Mouse (Mus musculus): ENCODE measurements around the gene Fbxo42. TPM values are rescaled to one million over a fixed set of nuclear protein-coding genes. Genes with fewer than 3 reads are reported as not detected.
A peak's percentile ranks its signal among the peaks of the same experiment; 100 is the strongest.

Fbxo42 gene
- total and polyA plus RNA-seq, 3 experiments = 11.2 to 260 (median 23.1) TPM

- TF ChIP-seq MAZ (IDR thresholded peaks at IDR 0.05; ENCODE audit: low read depth, low read length) (no peak), BHLHE40 (IDR thresholded peaks at IDR 0.05; ENCODE audit: borderline replicate concordance, low read depth, low read length) (no peak), USF2 (IDR thresholded peaks at IDR 0.05; ENCODE audit: borderline replicate concordance in 1 of 2, insufficient read depth in 1 of 2, low read depth in 1 of 2, low read length in 2 of 2) (no peak), MEF2A (IDR thresholded peaks at IDR 0.05; ENCODE audit: extremely low read depth, insufficient replicate concordance, low read depth, low read length, poor library complexity, severe bottlenecking) (no peak), CHD2 (IDR thresholded peaks at IDR 0.05; ENCODE audit: low read length) (no peak), GABPA (IDR thresholded peaks at IDR 0.05; ENCODE audit: low read depth, low read length) (no peak), ZMIZ1 (IDR thresholded peaks at IDR 0.05; ENCODE audit: low read depth, low read length) (no peak), UBTF (IDR thresholded peaks at IDR 0.05; ENCODE audit: borderline replicate concordance, insufficient read depth, low read depth, low read length) (no peak), CTCF (IDR thresholded peaks at IDR 0.05 in 2 of 3, conservative IDR thresholded peaks at IDR 0.05 in 1 of 3; ENCODE audit: control insufficient read depth in 1 of 3, insufficient read depth in 1 of 3, low read depth in 2 of 3, low read length in 3 of 3, poor library complexity in 1 of 3, severe bottlenecking in 1 of 3) (no peak), MYB (IDR thresholded peaks at IDR 0.05; ENCODE audit: low read depth, low read length) (no peak)
Measured at GRCm38 (mm10) chr4:141213770-141214336, 66.1 kb downstream of the Fbxo42 start, which contains the start of gene Rsg1 (continued).

- peak overlapping the region; percentile 20; the same call in 1 of the 2 replicates for H3K27ac ChIP-seq (ENCODE audit: control insufficient read depth, low read depth, low read length)
- H3K4me1 ChIP-seq (ENCODE audit: control insufficient read depth in 1 of 2, insufficient read depth in 2 of 2, low read length in 2 of 2) = peaks cover 0 to 8% of the 10 kb centered on the region in 2 experiments; a peak in 1 of 4 replicates
- peak overlapping the region; percentile 75 to 89 for H3K4me3 ChIP-seq (ENCODE audit: control insufficient read depth in 1 of 2, insufficient read depth in 1 of 2, low read depth in 2 of 2, low read length in 2 of 2)
- peak overlapping the region; percentile 69 for H3K9ac ChIP-seq (ENCODE audit: control insufficient read depth, low read depth, low read length, poor library complexity, severe bottlenecking)
- H3K36me3 ChIP-seq (ENCODE audit: control insufficient read depth in 1 of 2, insufficient read depth in 2 of 2, low read length in 2 of 2) = peaks cover 0 to 2% of the 10 kb centered on the region in 2 experiments; a peak in 1 of 4 replicates
- H3K79me2 ChIP-seq (ENCODE audit: control insufficient read depth, insufficient read depth, low read length, poor library complexity) = no peaks in the 10 kb centered on the region; the same call in 1 of the 2 replicates
- DNase-seq (ENCODE audit: low read depth, low spot score) = peak; percentile 79
- no peaks in the 10 kb centered on the region for H3K9me3 ChIP-seq (replicated peaks; ENCODE audit: insufficient read depth, low read length)
- H3K27me3 ChIP-seq (ENCODE audit: control insufficient read depth in 1 of 2, insufficient read depth in 2 of 2, low read length in 2 of 2) = no peaks in the 10 kb centered on the region
- TF ChIP-seq ZC3H11A (IDR thresholded peaks at IDR 0.05; ENCODE audit: low read depth, low read length) (no peak), POLR2A (IDR thresholded peaks at IDR 0.05; ENCODE audit: control insufficient read depth in 1 of 2, insufficient read depth in 1 of 2, low read depth in 1 of 2, low read length in 2 of 2, poor library complexity in 1 of 2) (no peak), SIN3A (IDR thresholded peaks at IDR 0.05; ENCODE audit: low read length) (peak; percentile 67), HCFC1 (IDR thresholded peaks at IDR 0.05; ENCODE audit: low read depth, low read length) (no peak; the same call in 1 of the 2 replicates), MYB (IDR thresholded peaks at IDR 0.05; ENCODE audit: low read depth, low read length) (no peak), POLR2AphosphoS5 (IDR thresholded peaks at IDR 0.05; ENCODE audit: borderline replicate concordance, low read depth, low read length) (no peak), EP300 (IDR thresholded peaks at IDR 0.05; ENCODE audit: low read depth in 1 of 2, low read length in 2 of 2) (no peak), UBTF (IDR thresholded peaks at IDR 0.05; ENCODE audit: borderline replicate concordance, insufficient read depth, low read depth, low read length) (no peak), TBP (IDR thresholded peaks at IDR 0.05; ENCODE audit: low read depth, low read length) (no peak), RAD21 (IDR thresholded peaks at IDR 0.05; ENCODE audit: low read depth, low read length) (peak; percentile 24), GATA1 (IDR thresholded peaks at IDR 0.05; ENCODE audit: low read depth, low read length) (no peak), NRF1 (IDR thresholded peaks at IDR 0.05; ENCODE audit: insufficient read depth, low read depth, low read length, poor library complexity, severe bottlenecking) (no peak), MEF2A (IDR thresholded peaks at IDR 0.05; ENCODE audit: extremely low read depth, insufficient replicate concordance, low read depth, low read length, poor library complexity, severe bottlenecking) (no peak), POLR2AphosphoS2 (IDR thresholded peaks at IDR 0.05; ENCODE audit: low read length) (no peak), KAT2A (conservative IDR thresholded peaks at IDR 0.05; ENCODE audit: low read depth, low read length) (no peak), MAX (IDR thresholded peaks at IDR 0.05; ENCODE audit: low read length) (peak; percentile 77), CTCF (IDR thresholded peaks at IDR 0.05 in 2 of 3, conservative IDR thresholded peaks at IDR 0.05 in 1 of 3; ENCODE audit: control insufficient read depth in 1 of 3, insufficient read depth in 1 of 3, low read depth in 2 of 3, low read length in 3 of 3, poor library complexity in 1 of 3, severe bottlenecking in 1 of 3) (peak; percentile 53 to 74 (median 72)), MAFK (IDR thresholded peaks at IDR 0.05; ENCODE audit: borderline replicate concordance, low read depth, low read length) (no peak), SMC3 (IDR thresholded peaks at IDR 0.05; ENCODE audit: low read depth, low read length) (peak; percentile 62), ETS1 (IDR thresholded peaks at IDR 0.05; ENCODE audit: low read depth, low read length) (no peak), MXI1 (IDR thresholded peaks at IDR 0.05; ENCODE audit: low read depth, low read length) (peak; percentile 82), USF1 (IDR thresholded peaks at IDR 0.05; ENCODE audit: low read depth, low read length) (peak; percentile 41; the same call in 1 of the 2 replicates), USF2 (IDR thresholded peaks at IDR 0.05; ENCODE audit: borderline replicate concordance in 1 of 2, insufficient read depth in 1 of 2, low read depth in 1 of 2, low read length in 2 of 2) (no peak), CHD2 (IDR thresholded peaks at IDR 0.05; ENCODE audit: low read length) (no peak), ZKSCAN1 (IDR thresholded peaks at IDR 0.05; ENCODE audit: low read depth, low read length) (no peak), ZMIZ1 (IDR thresholded peaks at IDR 0.05; ENCODE audit: low read depth, low read length) (no peak), MYC (IDR thresholded peaks at IDR 0.05; ENCODE audit: low read depth, low read length) (peak; percentile 48; the same call in 1 of the 2 replicates), BHLHE40 (IDR thresholded peaks at IDR 0.05; ENCODE audit: borderline replicate concordance, low read depth, low read length) (no peak)
Measured at GRCm38 (mm10) chr4:141214337-141214851, 66.7 kb downstream of the Fbxo42 start.
